Mouse (Mus musculus) thymus, postnatal 4 days (tissue): ENCODE measurements around the gene Eml1.

Source experiments
- DNase-seq: peaks from one replicate; pipeline ENCODE4 v3.0.0; 2021

Gene Eml1

DNA sequence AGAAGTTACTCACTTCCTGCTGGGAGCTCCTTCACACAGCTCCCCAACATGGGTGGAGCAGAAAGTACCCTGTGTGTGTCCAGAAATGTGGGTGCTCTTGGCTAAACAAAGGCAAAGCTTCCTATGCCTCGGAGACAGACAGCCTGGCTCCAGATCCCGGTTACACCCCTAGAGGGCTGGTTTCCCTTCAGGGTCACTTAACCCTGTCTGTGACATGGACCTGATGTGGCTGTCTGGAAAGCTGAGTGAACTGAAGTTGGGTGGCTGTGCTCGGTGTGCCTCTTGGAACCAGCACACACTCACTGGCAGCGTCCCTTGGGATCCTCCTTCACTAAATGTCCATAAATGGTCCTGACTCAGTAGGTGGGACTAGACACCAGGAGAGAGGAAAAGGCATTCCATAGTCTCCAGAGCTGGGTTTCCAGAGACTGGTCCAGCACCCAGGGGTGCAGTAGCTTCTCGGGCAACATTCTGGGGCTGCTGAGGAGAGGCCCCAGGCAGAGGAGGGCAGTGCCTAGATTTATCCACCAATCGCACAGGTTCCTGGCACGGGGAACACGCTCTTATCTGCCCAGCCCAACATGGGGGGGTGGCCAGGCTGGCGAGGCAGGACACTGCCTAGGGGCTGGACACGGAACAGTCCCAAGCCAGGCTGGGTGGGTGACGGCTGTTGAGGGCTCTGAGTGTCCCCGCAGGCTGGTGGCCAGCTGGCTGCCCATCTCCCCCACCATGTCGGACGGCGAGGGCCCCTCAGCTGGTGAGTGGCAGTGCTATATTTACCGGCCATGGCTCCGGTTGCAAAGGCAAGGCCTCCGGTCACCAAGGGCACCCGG lies at the start of gene Eml1:
Gene Eml1, plus strand, starts transcription at position 362 of the 833 bp plus-strand sequence.
- no peak for DNase-seq

DNA sequence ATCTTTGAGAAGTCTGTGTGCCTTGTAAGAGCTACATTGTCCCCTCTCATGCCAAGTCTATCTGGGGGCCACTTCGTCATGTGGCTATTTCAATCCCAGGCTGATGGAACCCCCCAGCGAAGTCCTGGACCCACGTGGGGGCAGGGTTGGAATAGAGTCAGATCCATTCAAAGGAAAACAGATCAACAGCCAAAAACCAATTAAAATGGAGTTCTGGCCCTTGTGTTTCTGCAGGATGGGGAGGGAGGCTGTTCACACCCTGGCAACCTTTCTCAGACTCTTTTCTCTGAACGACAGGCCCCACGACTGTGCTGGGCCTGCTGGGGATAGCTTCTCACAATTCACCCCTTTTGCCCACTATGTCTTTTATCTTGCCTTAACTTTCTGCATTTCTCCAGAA lies 44.4 kb upstream of the Eml1 start:
- no peak for DNase-seq

DNA sequence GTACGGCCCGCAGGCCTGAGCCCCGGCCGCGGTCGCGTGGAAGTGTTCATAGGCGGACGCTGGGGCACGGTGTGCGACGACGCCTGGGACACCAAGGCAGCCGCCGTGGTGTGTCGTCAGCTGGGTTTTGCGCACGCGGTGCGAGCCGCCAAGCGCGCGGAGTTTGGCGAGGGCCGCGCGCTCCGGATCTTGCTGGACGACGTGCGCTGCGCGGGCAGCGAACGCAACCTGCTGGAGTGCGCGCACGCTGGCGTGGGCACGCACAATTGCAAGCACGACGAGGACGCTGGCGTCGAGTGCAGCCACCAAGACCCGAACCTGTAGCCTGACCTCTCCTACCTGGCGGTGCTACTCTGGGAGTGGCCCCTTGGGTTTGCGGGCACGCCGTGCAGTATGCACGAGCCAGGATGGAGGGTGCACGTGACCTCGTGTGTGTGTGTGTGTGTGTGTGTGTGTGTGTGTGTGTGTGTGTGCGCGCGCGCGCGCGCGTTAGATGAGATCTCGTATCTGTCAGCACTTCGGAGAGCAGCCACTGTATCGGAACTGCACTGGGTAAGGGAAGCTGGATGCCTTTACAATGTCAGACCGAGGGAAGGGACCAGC lies 42.8 kb upstream of the Eml1 start:
- peak; percentile 20 for DNase-seq

DNA sequence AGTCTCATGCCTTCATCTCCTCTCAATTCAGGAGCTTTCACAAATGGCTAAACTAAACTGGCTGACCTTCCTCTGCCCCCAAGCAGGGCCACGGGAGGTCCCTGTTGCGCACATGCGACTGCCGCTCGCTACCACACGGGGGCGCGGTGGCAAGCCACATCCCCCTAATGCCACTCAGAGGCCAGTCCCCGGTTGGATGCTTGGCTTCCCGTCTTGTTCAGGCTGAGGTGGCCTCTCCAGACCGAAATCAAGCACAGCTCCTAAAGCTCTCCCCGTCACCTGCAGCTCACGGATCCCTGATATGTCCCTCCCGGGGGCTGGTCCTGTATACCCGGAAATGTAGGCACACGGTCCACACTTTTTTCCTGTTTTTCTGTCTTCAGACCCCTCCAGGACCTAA lies 37.7 kb upstream of the Eml1 start:
- peak; percentile 88 for DNase-seq

DNA sequence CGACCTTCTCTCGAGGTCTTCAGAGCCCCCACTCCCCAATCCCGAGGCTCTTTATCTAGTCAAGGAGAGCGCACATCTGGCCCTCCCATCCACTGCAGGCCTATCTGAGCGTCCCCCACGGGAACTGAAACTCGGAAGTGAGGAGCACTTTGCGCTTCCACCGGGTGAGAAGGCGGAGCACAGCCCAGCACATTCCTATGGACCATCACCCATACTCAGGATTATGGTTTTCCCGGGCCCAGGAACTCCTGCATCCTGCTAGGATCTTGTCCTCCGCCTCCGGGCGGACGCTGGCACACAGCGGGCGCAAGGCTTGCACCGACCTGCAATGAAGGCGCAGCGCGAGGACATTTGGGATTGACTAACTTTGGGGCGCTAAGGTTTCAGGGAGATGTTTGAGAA lies 37.3 kb upstream of the Eml1 start:
- no peak for DNase-seq

DNA sequence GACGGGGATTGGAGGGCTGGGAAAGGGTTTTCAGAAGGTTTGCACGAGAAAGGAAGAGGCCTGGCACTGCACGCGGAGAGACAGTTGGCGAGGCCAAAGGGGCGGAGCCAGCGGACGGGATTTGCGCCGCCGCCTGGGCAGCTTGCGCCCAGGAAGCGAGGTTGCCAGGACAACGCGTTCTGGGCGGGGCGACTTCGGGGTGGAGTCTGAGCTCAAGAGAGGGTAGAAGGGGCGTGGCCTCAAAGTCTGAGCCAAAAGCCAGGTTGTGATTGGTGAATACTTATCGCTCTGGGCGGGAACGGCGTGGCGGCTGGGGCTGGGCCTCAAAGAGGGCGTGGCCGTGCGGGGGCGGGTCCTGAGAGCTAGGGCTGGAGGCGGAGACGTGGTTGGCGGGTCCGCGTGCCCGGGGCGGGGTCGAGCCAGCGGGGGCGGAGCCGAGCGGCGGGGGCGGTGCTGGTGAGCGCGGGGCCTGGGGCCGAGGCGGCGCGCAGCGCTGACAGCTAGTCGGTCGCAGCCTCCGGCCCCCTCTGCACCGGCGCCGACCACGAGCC lies 36.8 kb upstream of the Eml1 start, which contains the start of gene Cyp46a1:
Gene Cyp46a1, plus strand, starts transcription at position 487 of the 551 bp plus-strand sequence.
- DNase-seq, result peak; percentile 98

DNA sequence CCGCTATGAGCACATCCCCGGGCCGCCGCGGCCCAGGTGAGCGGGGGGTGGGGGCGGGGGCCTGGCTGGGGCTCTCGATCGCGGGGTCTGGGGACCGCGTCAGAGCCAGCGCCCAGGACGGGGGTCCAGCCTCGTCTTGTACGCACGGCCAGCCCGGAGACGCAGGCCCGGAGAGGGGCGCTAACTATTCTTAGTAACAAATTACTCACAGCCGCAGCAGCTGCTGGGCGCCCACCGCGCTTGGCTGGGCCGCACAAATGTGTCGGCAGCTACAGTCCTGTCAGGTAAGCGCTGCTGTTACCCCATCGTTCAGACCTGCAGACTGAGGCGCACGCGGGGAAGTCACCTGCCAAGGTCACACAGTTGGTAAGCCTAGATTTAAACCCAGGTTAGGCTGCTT lies 36.2 kb upstream of the Eml1 start:
- DNase-seq, result no peak

DNA sequence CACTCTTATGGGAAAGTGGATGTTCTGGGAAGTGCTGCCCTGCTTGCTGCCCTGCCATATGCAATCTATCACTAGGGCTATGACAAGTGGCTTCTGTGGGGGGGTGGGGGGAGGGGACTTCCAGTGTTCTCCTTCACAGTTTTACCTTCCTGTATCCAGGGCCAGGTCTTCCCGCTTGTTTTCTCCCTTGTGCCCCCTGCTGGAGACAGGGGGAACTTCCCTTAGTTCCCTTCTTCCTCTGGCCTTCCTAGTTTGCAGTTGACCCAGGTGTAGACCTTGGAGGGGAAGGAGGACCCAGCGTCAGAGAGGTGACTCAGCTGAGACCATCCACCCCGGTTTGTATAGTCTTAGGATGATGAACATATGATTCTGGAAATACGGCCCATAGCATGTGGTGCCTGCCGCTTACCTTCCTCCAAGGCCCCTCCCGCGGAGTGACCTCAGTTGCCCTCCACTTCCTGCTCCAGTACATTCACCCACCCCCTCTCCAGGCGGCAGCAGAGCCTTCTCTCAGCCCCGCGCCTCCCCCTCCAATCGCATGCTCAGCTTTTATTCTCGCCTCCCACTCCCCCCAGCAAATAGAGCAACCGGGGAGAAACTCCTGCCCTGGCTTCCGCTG lies 32.1 kb upstream of the Eml1 start:
- DNase-seq, result peak; percentile 44

DNA sequence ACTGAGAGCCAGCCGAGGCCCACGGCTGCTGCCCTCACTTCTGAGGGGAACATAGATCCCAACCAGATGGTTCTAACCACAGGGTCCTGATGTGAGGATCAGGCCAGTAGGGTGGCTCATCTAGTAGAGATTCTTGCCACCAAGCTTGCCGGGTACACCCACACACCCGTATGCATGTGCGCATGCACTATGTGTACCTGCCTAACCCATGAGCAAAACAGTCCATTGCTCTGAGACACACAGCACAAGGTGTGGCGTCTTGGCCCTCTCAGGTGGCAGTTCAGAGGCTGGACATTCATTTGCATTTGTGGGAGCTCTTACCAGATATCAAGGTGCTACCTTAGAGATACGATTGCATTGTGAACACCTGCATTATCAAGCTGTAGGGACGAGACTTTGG lies 22.6 kb upstream of the Eml1 start:
- no peak for DNase-seq

DNA sequence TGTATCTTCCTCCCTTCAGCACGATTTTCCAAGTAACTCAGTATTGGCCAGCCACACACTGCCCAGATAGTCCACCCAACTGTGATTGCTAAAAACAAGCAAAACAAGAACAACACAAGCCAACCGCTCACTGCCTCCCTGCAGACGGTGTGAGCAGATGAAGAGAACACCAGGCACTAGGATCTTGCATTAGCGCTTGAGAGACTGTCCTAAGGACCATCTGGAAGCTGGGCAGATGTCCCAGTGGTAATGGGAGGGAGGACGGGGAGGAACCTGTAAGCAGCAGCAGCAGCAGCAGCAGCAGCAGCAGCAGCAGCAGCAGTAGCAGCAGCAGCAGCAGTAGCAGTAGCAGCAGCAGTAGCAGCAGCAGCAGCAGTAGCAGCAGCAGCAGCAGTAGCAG lies 21.7 kb upstream of the Eml1 start:
- no peak for DNase-seq

DNA sequence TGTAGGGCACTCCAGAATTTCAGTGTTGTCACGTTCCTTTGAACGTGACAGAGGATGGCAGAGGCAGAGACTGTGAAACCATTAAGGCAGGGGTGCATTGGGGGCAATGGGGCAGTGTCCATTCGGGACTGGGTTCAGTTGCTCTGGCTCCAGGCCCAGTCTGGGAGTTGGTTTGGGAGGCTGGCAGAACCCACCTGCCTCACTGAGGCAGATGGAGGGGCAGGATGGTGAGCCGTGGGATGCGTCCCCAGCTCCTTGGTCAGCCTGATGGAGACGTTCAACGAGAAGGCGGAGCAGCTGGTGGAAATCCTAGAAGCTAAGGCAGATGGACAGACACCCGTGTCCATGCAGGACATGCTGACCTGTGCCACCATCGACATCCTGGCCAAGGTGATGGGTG lies 19.8 kb upstream of the Eml1 start:
- DNase-seq, result no peak

DNA sequence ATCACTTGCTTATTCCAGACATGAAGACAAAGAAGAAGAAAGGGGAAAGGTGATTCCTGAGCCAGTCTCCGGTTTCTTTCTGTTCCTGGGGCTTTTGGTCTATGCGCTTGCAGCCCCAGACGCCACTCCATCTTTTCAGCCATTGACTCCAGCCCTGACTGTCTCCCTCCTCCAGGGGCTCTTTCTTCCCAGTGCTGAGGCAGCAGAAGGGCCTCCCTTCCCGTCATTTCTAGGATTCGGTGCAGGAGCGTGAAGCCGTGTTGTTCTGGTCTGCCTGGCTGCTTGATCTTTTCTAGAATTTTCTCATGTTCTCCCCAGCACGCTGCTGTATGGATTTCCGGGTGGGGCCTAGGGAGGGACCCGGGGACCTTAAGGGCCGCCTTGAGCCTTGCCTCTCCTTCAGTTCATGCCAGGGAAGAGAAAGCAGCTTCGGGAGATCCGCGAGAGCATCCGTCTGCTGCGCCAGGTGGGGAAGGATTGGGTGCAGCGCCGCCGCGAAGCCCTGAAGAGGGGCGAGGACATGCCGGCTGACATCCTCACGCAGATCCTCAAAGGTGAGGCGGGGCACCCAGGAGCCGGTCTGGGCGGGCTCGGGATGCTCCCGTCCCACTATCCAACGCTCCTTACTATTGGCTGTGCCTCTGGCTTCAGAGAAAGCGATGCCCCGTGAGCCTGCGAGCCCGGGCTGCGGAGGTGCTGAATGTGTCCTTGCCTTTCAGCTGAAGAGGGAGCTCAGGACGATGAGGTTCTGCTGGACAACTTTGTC lies 18.2 kb upstream of the Eml1 start:
- DNase-seq, result no peak

DNA sequence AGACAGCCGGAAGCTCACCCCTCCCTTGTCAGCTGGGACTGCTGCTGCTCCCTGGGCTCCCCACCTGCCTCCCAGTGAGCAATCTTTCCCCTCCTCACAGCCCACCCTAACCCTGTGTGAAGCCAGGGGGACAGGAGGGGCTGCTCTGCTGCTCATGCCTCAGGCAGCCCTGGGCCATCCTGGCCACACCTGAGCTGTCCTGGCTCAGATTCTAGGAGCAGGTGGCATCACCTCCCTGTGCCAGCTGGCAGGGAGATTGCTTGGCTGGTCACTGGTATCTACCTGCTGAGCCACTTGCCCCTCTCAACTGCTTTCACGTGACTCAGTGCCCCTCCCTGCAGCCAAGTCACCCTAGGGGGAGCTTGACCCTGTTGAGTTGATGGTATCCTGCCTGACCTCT lies 16.5 kb upstream of the Eml1 start:
- DNase-seq, result no peak

DNA sequence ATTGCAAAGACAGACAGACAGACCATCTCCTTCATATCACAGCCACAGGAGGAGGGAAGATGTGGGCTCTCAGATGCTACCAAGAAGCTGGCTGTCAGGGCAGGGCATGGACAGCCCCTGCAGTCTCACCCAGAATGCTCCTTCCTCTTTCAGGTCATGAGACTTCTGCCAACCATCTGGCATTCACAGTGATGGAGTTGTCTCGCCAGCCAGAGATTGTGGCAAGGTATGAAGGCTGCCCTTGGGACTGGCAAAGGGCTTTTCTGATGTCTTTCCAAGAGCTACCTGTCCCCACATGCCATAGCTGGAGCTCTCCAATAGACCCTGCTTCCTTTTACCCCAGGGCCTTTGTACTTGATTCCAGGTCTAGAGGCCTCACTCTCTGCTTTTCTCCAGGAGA lies 15.5 kb upstream of the Eml1 start:
- no peak for DNase-seq

DNA sequence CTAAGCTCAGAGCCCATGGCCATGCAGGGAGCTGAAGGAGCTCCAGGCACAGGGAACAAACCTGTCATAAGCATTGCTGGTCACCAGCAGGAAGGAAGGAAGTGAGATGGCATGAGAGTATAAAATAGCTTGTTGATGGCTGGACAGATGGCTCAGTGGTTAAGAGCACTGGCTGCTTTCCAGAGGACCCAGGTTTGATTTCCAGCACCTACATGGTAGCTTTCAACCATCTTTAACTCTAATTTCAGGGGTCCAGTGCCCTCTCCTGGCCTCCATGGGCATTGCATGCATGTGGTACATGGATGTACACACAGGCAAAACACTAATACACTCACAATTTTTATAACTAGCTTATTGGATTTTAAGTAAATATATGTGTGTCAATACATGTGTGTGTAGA lies 14.8 kb upstream of the Eml1 start:
- DNase-seq, result no peak

DNA sequence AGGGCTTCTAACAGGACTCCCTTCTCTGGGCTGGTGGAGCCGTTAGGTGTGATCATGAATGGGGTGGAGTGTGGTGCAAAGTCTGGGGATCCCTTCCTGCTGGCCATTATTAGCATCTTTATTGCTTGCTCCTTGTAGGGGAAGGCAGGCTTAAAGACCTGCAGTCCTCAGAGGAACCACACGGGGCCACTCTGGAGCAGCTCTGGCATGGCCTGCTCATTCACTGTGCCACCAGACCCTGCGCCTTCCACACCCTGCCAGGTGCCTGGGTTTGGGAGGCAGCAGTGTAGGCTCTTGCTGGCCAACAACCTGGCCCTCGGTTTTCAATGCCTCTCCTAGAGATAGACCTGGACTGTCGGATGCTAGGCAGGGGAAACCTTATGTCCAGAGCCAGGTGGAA lies 7.0 kb upstream of the Eml1 start:
- peak; percentile 76 for DNase-seq

DNA sequence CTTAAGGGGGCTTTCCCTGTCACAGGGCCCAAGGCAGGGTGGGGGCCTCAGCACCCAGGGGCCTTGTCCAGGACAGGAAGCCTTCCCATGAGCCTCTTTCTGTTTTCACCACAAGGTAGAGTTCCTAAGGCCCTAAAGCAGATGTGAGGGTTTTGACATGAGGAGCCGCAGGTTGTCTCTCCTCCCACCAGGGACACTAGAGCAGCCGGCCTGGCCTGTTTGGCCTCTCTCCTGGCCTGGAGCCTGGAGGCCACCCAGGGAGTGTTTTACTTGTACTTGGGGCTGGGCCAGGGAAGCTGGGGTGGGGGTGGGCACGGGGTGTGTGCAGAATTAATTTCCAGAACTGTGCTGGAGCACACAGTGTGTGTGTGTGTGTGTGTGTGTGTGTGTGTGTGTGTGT lies 5.4 kb upstream of the Eml1 start:
- no peak for DNase-seq

DNA sequence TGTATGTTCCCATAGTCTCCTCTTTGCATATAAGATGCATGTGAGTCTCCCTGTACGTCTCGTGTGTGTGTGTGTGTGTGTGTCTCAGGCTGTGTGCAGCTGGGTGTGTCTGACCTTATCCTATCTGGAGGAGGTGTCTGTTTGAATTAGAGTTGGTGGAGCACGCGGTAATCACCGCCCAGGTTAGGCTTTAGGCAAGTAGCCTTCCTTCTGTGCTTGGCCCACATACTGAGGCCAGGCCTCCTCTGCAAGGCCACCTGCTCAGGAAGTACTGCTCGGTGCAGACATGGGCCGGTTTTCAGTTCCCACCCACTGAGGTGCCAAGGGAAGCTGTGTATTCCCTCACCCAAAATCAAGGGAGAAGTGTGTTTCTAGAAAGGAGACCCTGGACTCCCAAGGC lies 4.9 kb upstream of the Eml1 start:
- no peak for DNase-seq

DNA sequence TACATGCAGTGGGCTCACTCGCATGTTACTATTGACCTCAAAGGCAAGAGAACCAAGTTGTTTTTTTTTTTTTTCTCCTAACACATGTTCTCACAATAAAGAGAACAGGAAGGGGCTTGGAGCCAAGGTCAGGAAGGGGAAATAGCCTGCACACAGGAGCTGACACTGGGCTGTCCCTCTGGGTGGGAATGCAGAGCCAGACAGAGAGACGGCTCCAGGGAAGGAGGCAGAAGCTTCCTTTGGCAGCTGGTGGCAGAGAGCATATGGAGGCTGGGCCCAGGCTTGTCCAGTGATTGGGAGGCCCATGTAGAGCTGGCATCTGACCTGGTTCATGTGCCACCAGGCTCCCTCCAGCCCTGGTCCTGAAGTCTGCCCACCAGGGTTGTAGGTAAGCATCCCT lies 2.8 kb upstream of the Eml1 start:
- no peak for DNase-seq

DNA sequence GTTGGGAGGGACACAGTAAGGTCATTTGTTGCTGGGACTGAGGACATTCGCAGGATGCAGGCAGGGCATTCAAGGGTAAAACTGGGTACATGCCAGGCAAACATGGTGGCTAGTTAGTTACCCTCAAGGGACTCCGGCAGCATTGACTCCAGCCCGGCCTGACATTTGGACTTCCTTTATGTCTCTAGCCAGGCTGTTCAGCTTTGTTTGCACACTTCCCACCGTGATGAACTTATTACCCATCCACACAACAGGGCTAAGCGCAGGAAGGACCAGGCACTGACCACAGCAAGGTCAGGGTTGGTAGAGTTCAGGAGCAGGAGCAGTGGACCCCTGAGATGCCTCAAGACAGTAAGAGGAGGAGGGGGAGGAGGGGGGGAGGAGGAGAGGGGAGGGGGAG lies 1.8 kb upstream of the Eml1 start:
- no peak for DNase-seq

DNA sequence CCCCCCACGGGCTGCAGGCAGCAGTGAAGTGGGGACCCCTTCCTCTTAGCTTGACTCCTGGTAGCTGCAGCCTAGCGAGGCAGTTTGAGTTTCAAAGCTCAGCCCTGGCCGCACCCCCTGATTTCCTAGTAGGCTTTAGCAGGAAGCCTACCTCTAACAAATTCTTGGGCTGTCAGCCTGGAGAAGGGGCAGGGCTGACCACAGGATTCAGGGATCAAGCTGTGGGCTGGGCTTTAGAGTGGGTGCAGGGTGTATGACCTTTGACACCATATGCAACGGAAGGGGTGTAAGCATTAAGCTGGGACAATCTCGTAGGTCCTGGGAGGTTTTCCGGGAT lies 640 bp downstream of the Eml1 start:
- no peak for DNase-seq

DNA sequence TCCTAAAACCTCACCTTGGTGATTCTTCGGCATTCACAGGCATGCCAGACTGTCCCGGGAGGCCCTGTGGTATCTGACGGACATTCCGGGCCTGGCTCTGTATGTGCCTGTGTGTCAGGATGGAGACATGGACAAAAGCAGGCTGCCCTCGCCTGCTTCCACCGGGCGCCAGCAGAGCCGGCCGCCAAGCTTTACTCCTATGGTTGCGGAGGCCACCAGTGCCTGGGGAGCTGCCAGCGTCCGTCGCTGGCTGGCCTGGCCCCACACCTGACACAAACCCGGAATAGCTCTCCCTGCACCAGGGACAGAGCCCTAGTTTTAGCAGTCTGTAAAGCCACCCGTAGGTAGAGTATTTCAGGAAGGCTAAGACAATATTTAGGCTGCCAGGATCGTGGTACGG lies 1.5 kb downstream of the Eml1 start:
- no peak for DNase-seq

DNA sequence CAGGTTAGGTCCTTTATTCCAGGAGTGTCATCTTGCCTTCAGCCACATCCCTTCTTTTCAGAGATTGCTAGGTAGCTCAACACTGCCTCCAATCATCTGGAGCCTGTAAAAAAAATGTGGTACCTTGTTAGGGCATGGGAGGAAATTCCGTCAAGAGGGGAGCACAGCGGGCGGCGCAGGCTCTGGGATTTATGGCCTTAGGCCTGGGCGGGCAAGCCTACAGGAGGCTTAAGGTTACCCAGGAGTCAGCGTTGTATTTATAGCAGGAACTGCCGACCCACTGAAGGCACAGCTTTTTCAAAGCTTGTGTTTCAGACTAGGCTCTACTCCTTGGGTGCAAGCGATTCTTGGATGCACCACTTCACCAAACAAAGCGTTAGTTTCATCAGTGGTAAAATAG lies 2.9 kb downstream of the Eml1 start:
- no peak for DNase-seq
